Mouse (Mus musculus): ENCODE measurements around the gene Pld3. TPM values are rescaled to one million over a fixed set of nuclear protein-coding genes. Genes with fewer than 3 reads are reported as not detected.

Gene Pld3
- polyA plus RNA-seq, 1 experiment: 1,185 TPM

DNA sequence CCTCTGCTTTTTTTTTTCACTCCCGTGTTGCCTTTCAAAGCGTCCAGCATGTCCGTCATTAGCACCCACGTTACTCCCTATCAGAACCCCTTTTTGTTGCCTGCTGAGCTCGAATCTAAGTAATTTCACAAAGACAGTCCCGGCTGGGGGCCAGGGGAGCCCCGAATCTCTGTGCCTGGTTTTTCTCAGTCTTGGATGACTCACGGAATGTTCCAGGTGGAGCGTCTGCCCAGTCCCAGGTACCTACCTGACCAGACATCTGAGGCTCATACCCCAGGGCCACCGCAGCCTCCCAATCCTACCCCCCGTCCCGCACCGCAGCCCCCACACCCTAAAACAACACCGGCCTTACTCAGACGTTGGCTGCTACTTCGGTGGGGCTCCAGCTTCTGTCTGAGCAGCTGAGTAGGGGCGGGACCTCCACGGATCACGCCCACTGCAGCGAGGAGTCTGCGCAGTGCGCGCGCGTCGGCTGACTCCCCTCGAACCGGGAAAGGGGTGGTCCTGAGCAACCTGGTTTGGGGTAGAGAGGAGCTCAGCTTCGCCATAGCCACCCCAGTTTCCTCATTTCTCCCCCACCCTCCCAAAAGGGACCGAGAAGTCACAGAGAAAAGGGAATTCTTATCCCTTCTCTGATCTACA is 10.5 kb downstream of the Pld3 start:
- no peak for TF ChIP-seq CTCF (IDR thresholded peaks at IDR 0.05; ENCODE audit: extremely low read depth, insufficient read depth, low read length)
- peak; percentile 94 for TF ChIP-seq POLR2A (IDR thresholded peaks at IDR 0.05; ENCODE audit: extremely low read depth, insufficient read depth, low read length)
- peak overlapping the region; percentile 75 for H3K4me3 ChIP-seq (ENCODE audit: insufficient read depth, low read length)
- peak overlapping the region; percentile 61 for H3K27ac ChIP-seq (ENCODE audit: insufficient read depth, low read length)
- peaks cover 6% of the 10 kb centered on the region for H3K4me1 ChIP-seq (ENCODE audit: control insufficient read depth, insufficient read depth, low read length)

DNA sequence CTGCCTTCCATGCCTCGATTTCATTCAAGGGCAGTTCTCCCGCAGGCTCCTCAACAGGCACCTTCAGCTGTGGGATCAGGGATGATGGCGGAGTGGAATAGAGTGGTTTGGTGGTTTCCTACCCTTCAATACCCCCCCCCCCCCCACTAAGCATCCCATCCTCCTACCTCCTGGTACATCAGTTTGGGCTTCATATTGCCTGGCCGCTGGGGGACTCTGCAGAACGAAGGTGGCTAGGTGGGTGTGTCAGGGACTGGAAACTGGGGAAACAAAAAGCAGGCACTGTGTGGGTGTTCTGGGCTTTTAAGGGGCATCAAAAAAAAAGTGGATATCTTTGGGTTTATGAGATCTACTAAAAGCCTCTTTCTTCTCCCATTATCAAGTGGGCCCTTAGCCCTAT is 11.1 kb downstream of the Pld3 start:
- no peak for TF ChIP-seq CTCF (IDR thresholded peaks at IDR 0.05; ENCODE audit: extremely low read depth, insufficient read depth, low read length)
- TF ChIP-seq POLR2A (IDR thresholded peaks at IDR 0.05; ENCODE audit: extremely low read depth, insufficient read depth, low read length): no peak
- Histone ChIP-seq H3K27ac (ENCODE audit: insufficient read depth, low read length) (peak overlapping the region; percentile 84), H3K4me3 (ENCODE audit: insufficient read depth, low read length) (peak overlapping the region; percentile 75), H3K4me1 (ENCODE audit: control insufficient read depth, insufficient read depth, low read length) (peaks cover 6% of the 10 kb centered on the region)

DNA sequence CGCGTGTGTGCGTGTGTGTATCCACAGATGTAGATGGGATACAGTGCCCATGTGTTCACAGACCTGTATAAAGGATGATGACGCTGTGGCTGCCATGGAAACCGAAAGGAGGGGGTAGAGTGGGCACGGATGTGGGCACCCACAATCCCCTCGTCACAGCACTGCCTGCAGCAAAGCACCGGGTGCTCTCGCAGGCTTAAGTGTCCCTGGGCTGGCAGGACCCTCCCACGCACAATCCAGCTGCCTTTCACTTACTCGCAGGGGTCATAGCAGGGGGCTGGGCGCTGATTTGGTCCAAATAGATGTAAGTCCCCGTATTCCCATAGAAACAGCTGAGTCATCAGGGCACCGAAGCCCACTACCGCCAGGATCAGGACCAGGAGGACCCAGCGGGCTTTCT is 11.6 kb downstream of the Pld3 start:
- TF ChIP-seq CTCF (IDR thresholded peaks at IDR 0.05; ENCODE audit: extremely low read depth, insufficient read depth, low read length) (no peak), POLR2A (IDR thresholded peaks at IDR 0.05; ENCODE audit: extremely low read depth, insufficient read depth, low read length) (peak; percentile 95)
- Histone ChIP-seq H3K4me1 (ENCODE audit: control insufficient read depth, insufficient read depth, low read length) (peaks cover 6% of the 10 kb centered on the region), H3K27ac (ENCODE audit: insufficient read depth, low read length) (peak overlapping the region; percentile 84), H3K4me3 (ENCODE audit: insufficient read depth, low read length) (peak overlapping the region; percentile 75)

DNA sequence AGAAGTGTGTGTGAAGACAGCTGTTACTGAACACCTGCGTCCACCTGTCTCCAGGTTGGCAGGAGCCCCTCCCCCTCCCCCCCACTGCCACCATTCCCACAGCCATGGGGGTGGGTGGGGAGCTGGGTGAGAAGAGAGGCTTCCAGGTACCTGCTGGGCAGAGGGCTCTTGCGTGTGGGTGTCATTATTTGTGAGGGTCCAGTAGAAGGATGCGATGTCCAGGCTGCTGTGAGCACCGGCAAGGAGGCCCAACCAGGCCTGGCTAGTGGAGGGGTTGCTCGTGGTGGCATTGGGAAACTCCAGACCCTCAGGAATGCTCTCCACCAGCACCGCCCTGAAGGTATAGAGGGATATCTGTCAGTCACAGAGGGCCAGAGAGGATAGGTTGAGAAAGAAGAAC is 12.1 kb downstream of the Pld3 start:
- TF ChIP-seq CTCF (IDR thresholded peaks at IDR 0.05; ENCODE audit: extremely low read depth, insufficient read depth, low read length): no peak
- no peak for TF ChIP-seq POLR2A (IDR thresholded peaks at IDR 0.05; ENCODE audit: extremely low read depth, insufficient read depth, low read length)
- H3K4me3 ChIP-seq (ENCODE audit: insufficient read depth, low read length): peak overlapping the region; percentile 75; the same call in 1 of the 2 replicates
- H3K4me1 ChIP-seq (ENCODE audit: control insufficient read depth, insufficient read depth, low read length): peaks cover 6% of the 10 kb centered on the region
- no peak overlapping the region for H3K27ac ChIP-seq (ENCODE audit: insufficient read depth, low read length)

DNA sequence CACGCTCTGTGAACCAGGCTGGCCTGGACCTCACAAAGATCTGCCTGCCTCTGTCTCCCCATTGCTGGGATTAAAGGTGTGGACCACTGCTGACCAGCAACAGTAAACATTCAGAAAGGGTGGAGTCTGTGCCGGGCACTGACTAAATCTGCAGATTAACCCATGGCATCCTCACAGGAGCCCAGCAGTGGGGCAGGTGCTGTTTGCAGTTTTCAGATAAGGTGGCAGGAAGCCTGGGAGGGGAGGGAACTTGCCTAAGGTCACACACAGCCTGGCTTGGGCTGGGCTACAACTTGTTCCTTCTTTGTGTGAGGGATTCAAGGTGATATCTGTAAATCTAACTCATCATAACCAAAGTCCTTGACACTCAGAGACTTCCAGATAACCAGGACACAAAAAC is 12.5 kb downstream of the Pld3 start:
- no peak for TF ChIP-seq CTCF (IDR thresholded peaks at IDR 0.05; ENCODE audit: extremely low read depth, insufficient read depth, low read length)
- no peak for TF ChIP-seq POLR2A (IDR thresholded peaks at IDR 0.05; ENCODE audit: extremely low read depth, insufficient read depth, low read length)
- Histone ChIP-seq H3K27ac (ENCODE audit: insufficient read depth, low read length) (no peak overlapping the region), H3K4me1 (ENCODE audit: control insufficient read depth, insufficient read depth, low read length) (peaks cover 6% of the 10 kb centered on the region), H3K4me3 (ENCODE audit: insufficient read depth, low read length) (peak overlapping the region; percentile 75; the same call in 1 of the 2 replicates)

GRCm38 (mm10) chr7:27538797-27539196 is 14.2 kb downstream of the Pld3 start:
- TF ChIP-seq CTCF (IDR thresholded peaks at IDR 0.05; ENCODE audit: extremely low read depth, insufficient read depth, low read length) (no peak), POLR2A (IDR thresholded peaks at IDR 0.05; ENCODE audit: extremely low read depth, insufficient read depth, low read length) (no peak)
- H3K4me1 ChIP-seq (ENCODE audit: control insufficient read depth, insufficient read depth, low read length): peaks cover 8% of the 10 kb centered on the region
- H3K4me3 ChIP-seq (ENCODE audit: insufficient read depth, low read length): no peak overlapping the region
- no peak overlapping the region for H3K27ac ChIP-seq (ENCODE audit: insufficient read depth, low read length)

DNA sequence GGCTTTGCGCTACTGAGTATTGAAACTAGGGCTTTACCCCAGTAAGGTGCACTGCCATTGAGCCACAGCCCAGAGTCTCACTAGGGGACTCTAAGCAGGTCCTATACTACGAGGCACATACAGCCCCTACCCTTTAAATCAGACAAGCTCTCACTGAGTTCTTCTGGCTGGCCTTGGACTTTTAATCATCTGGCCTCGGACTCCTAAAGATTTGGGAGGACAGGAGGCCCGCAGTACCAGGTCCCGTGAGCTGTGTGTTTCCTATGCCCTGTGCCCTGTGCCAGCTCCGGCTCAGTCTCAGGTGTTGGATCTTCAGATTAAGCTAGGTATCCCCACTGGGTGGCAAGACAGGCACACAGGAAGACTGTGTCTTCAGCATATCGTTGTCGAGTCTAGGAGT is 15.0 kb downstream of the Pld3 start:
- Histone ChIP-seq H3K27ac (ENCODE audit: insufficient read depth, low read length) (no peak overlapping the region), H3K4me3 (ENCODE audit: insufficient read depth, low read length) (no peak overlapping the region), H3K4me1 (ENCODE audit: control insufficient read depth, insufficient read depth, low read length) (peaks cover 4% of the 10 kb centered on the region)
- TF ChIP-seq CTCF (IDR thresholded peaks at IDR 0.05; ENCODE audit: extremely low read depth, insufficient read depth, low read length): no peak
- no peak for TF ChIP-seq POLR2A (IDR thresholded peaks at IDR 0.05; ENCODE audit: extremely low read depth, insufficient read depth, low read length)

DNA sequence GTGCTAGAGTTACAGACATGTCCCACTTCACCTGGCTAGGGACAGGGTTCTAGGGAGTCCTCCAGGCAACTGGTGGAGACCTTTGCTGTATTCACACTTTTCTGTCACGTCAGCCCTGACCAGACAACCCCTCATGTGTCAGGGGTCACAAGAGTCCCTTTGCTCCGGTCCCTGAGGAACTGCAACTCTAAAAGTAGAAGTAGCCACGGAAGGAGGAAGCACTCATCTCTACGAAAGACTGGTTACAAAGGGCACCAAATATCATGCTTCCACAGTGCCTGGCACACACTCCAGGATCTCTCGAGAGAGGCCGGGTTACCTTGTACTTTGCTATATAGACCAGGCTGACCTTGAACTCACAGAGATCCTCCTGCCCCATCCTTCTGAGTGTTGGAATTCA is 16.4 kb downstream of the Pld3 start:
- Histone ChIP-seq H3K4me3 (ENCODE audit: insufficient read depth, low read length) (no peak overlapping the region), H3K4me1 (ENCODE audit: control insufficient read depth, insufficient read depth, low read length) (peaks cover 7% of the 10 kb centered on the region)
- TF ChIP-seq POLR2A (IDR thresholded peaks at IDR 0.05; ENCODE audit: extremely low read depth, insufficient read depth, low read length) (no peak), CTCF (IDR thresholded peaks at IDR 0.05; ENCODE audit: extremely low read depth, insufficient read depth, low read length) (no peak)

GRCm38 (mm10) chr7:27535386-27535785 is 17.6 kb downstream of the Pld3 start:
- H3K4me3 ChIP-seq (ENCODE audit: insufficient read depth, low read length): no peak overlapping the region
- TF ChIP-seq POLR2A (IDR thresholded peaks at IDR 0.05; ENCODE audit: extremely low read depth, insufficient read depth, low read length) (no peak), CTCF (IDR thresholded peaks at IDR 0.05; ENCODE audit: extremely low read depth, insufficient read depth, low read length) (no peak)
- H3K27ac ChIP-seq (ENCODE audit: insufficient read depth, low read length): no peak overlapping the region
- peaks cover 7% of the 10 kb centered on the region for H3K4me1 ChIP-seq (ENCODE audit: control insufficient read depth, insufficient read depth, low read length)

More for the DNA sequence above, 16.4 kb downstream of the Pld3 start:
- H3K27ac ChIP-seq (ENCODE audit: insufficient read depth, low read length): no peak overlapping the region

DNA sequence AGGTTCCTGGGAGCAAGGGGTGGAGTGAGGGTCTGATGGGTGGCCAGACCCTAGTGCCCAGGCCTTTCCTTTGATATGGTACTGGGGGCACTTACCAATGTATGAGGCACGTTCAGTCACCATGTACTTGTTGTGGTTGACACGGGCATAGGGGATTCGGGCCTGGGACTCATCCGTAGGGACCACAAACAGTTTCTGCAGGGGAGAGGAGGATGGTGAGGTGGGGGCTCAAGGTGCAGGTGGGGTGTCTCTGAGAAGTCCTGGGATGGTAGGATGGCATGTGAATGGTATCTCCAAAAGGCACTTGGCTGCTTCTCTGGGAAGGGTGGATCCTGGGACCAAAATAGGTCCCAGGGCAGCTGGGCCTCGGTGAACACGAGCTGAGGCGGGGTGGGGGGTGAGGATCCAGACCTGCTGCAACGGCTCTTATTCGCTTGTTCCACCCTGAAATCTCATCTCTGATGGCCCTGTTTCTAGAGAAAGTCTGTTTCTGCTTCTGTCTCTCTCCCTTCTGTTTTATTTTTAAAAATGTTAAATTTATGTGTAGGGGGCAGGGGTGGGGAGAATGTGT is 20.5 kb downstream of the Pld3 start:
- TF ChIP-seq CTCF (IDR thresholded peaks at IDR 0.05; ENCODE audit: extremely low read depth, insufficient read depth, low read length) (no peak), POLR2A (IDR thresholded peaks at IDR 0.05; ENCODE audit: extremely low read depth, insufficient read depth, low read length) (no peak)
- peak overlapping the region; percentile 45 for H3K27ac ChIP-seq (ENCODE audit: insufficient read depth, low read length)

More for the DNA sequence above, 20.5 kb downstream of the Pld3 start:
- H3K4me1 ChIP-seq (ENCODE audit: control insufficient read depth, insufficient read depth, low read length): peaks cover 4% of the 10 kb centered on the region; the same call in 1 of the 2 replicates
- no peak overlapping the region for H3K4me3 ChIP-seq (ENCODE audit: insufficient read depth, low read length)

Data from cortical plate, adult 2 months (tissue).